In genomic region chr12:105761629-105762028, GRCm38 (mm10) we compare ENCODE assay signal across 24 mouse cellular contexts. TPM values are rescaled to one million over a fixed set of nuclear protein-coding genes. Genes with fewer than 3 reads are reported as not detected.
"Had no signal": no experiment of that assay in that cellular context is flagged by ENCODE, and none has a peak within 500 bp of the region (broad histone marks: within the 10 kb centered on the region; RNA-seq: fewer than 3 reads in every experiment).

No protein-coding gene starts in this region.

- H3K27me3 ChIP-seq: heart, embryonic 12.5 days; hindbrain, embryonic 13.5 days; hindbrain, embryonic 15.5 days; limb, embryonic 13.5 days; limb, embryonic 15.5 days had no signal

- H3K9me3 ChIP-seq: heart, embryonic 10.5 days; heart, embryonic 12.5 days; hindbrain, embryonic 10.5 days; hindbrain, embryonic 13.5 days; hindbrain, embryonic 15.5 days; limb, embryonic 13.5 days; limb, embryonic 15.5 days; liver, embryonic 12.5 days had no signal

- H3K4me3 ChIP-seq: gastrocnemius, adult 2 months; heart, embryonic 10.5 days; heart, embryonic 12.5 days; hindbrain, embryonic 10.5 days; hindbrain, embryonic 13.5 days; hindbrain, embryonic 15.5 days; limb, embryonic 13.5 days; limb, embryonic 15.5 days; liver, embryonic 12.5 days had no signal

- H3K36me3 ChIP-seq: heart, embryonic 10.5 days; heart, embryonic 12.5 days; hindbrain, embryonic 10.5 days; hindbrain, embryonic 13.5 days; hindbrain, embryonic 15.5 days; limb, embryonic 13.5 days; limb, embryonic 15.5 days; liver, embryonic 12.5 days had no signal

- H3K4me1 ChIP-seq: hindbrain, embryonic 13.5 days; hindbrain, embryonic 15.5 days; limb, embryonic 15.5 days had no signal

- DNase-seq: gastrocnemius, adult 2 months; gastrocnemius, postnatal 10 days; gastrocnemius, postnatal 25 days; heart, adult 18-20 months; heart, postnatal 10 days; heart, postnatal 4 days; kidney, postnatal 14 days; layer of hippocampus, adult 9-11 months; layer of hippocampus, postnatal 36 days; left cerebral cortex, postnatal 4 days had no signal

- H3K9ac ChIP-seq: heart, embryonic 12.5 days; hindbrain, embryonic 13.5 days; hindbrain, embryonic 15.5 days; limb, embryonic 13.5 days; limb, embryonic 15.5 days; liver, embryonic 12.5 days; liver, embryonic 14.5 days had no signal

- ATAC-seq: hindbrain, postnatal 0 days; intestine, embryonic 16.5 days; liver, embryonic 12.5 days had no signal

- H3K27ac ChIP-seq: gastrocnemius, adult 2 months; heart, embryonic 10.5 days; hindbrain, embryonic 10.5 days; hindbrain, embryonic 13.5 days; hindbrain, embryonic 15.5 days; hindbrain, postnatal 0 days; limb, embryonic 13.5 days; limb, embryonic 15.5 days; liver, embryonic 12.5 days; liver, embryonic 14.5 days had no signal

- H3K4me2 ChIP-seq: heart, embryonic 12.5 days; hindbrain, embryonic 13.5 days; hindbrain, embryonic 15.5 days; limb, embryonic 13.5 days; limb, embryonic 15.5 days; liver, embryonic 12.5 days had no signal

RNA-seq across cellular contexts. Expression of gene Ak7, which starts 55.9 kb away (rescaled TPM):
- total RNA-seq: gastrocnemius, adult 2 months; gastrocnemius, postnatal 10 days; gastrocnemius, postnatal 25 days; heart, adult 8-10 months; heart, postnatal 10 days had no signal
- polyA plus RNA-seq: kidney, embryonic 14.5 days; liver, adult 2 months had no signal
